Mouse (Mus musculus) lung, postnatal 0 days (tissue): Measurements from ENCODE around the gene Gm20388.

ENCODE experiments used
- CTCF ChIP-seq: IDR thresholded peaks from 2 replicates; pipeline ENCODE4 v1.5.1; 2016; ENCODE audit warnings: antibody characterized with exemption, mild to moderate bottlenecking
- EP300 ChIP-seq: IDR thresholded peaks from 2 replicates; pipeline ENCODE4 v1.6.1; 2016; ENCODE audit warnings: antibody characterized with exemption, mild to moderate bottlenecking, control low read depth

GRCm38 (mm10) chr8:120146051-120146450 lies 235.4 kb downstream of the Gm20388 start:
- TF ChIP-seq CTCF, result no peak
- TF ChIP-seq EP300, result no peak
